Mouse (Mus musculus) frontal cortex, postnatal 25 days (tissue): ENCODE measurements at regions not wholly inside any gene's neighbourhood (a gene's known extent, or its start where the extent isn't known, plus 50 kb on each side); places are given as distances from the start of the nearest gene placed in this dataset.

ENCODE experiments used
- DNase-seq, 2 experiments: peaks; one replicate each; pipeline ENCODE4 v3.0.0; 2022; ENCODE audit warnings: low spot score in 2 of 2

- no peak for DNase-seq
Observed at GRCm38 (mm10) chr10:98838926-98839679, 75.1 kb upstream of the Atp2b1 start.

DNA sequence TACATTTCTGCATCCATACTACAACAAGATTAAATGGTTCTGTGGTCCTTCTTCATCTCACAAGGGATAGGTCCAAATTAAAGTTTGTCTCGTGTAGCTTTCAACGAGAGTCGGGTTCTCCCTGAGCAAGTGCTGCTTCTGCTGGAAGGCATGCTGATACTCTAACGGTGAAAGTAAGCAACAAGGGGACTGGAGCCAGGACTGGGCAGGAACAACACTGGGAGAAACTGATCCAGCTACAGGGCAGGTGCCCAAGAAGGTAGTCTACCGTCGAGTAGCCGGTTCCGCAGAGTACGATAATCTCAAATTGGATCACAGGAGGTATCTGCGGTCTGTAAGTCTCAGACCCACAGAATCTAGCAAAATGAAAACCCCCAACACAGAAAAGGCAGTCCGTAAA is 74.2 kb upstream of the Atp2b1 start:
- no peak for DNase-seq

DNA sequence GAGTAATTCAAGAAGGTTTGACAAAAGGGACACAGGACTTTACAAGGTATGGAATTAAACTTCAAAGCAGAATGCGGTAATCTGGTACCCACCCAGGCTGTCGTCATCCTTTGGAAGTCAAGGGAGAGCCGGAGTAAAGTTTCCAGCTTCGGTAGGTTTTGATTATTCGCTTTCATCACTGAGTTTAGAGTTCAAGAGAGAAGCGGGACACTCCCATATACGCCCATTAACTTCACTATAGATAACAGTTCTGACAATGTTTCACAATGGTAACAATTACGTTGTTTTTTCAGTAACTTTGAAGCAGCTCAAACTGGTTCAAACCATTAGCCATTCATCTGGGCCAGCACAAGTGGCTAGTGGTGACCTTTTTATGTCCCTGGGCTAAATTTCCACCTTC is 73.8 kb upstream of the Atp2b1 start:
- DNase-seq, result no peak

- no peak for DNase-seq
Observed at GRCm38 (mm10) chr10:98840957-98841831, 73.0 kb upstream of the Atp2b1 start.

GRCm38 (mm10) chr10:98841860-98842259 is 72.3 kb upstream of the Atp2b1 start:
- DNase-seq, result no peak

GRCm38 (mm10) chr10:98842721-98843120 is 71.5 kb upstream of the Atp2b1 start:
- DNase-seq, result no peak

DNA sequence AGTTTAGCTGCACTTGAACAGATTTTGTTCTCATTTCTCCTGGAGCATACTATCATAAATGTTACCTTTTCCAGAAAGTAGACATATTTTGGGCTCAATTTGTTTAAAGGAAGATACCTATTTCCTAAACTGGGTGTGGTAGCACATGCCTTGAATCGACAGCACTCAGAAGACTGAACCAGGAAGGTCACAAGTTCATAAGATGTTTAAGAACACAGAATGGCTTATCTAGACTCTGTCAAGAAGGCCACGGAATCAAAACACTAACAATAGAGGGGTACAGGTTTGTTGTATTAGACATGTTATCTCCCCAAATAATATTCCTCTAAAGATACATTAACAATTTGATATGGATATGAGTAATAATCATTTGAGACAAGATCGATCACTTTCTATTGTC is 64.4 kb upstream of the Atp2b1 start:
- no peak for DNase-seq

GRCm38 (mm10) chr10:98857395-98857794 is 56.8 kb upstream of the Atp2b1 start:
- DNase-seq, result no peak

GRCm38 (mm10) chr10:98861521-98861920 is 52.7 kb upstream of the Atp2b1 start:
- no peak for DNase-seq

DNA sequence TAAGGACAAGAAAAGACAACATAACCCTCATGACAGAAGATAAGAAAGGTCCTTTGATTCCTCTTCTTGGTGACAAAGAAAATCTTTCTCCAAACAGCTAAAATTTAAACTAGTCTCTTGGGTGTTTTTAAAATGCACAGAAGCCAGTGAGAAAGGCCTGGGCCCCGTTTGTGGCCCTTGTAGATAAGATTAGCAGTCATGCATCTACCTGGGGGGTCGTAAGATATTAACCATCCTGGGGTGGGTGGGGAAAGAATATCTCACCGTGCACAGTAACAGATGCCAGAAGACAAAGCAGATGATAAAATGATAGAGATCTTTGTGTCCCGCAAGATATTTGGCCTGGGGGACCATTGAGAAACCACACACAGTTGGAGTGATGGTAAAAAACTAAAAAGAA is 51.5 kb upstream of the Atp2b1 start:
- no peak for DNase-seq

GRCm38 (mm10) chr10:98864384-98864783 is 49.8 kb upstream of the Atp2b1 start:
- no peak for DNase-seq
